Mouse (Mus musculus): Measurements from ENCODE around the gene Zfp42. TPM values are rescaled to one million over a fixed set of nuclear protein-coding genes. Genes with fewer than 3 reads are reported as not detected.

Zfp42 gene
- polyA plus RNA-seq, 1 experiment from 2014 or later = not detected

Other genes starting within 250 kb of the Zfp42 start
- not detected in 2 replicates for gene Triml1, start 165.5 kb downstream of the Zfp42 start, polyA plus RNA-seq (2015; fragmentation: Nextera tagmentation; extraction: Ambion mirVana)
- not detected in 2 replicates for gene Triml2, start 126.4 kb downstream of the Zfp42 start, polyA plus RNA-seq (2015; fragmentation: Nextera tagmentation; extraction: Ambion mirVana)
- gene Adam26b, start 221.1 kb upstream of the Zfp42 start, polyA plus RNA-seq (2015; fragmentation: Nextera tagmentation; extraction: Ambion mirVana) = not detected in 2 replicates